33 mouse cellular contexts compared by ENCODE assay signal in the genomic region with DNA sequence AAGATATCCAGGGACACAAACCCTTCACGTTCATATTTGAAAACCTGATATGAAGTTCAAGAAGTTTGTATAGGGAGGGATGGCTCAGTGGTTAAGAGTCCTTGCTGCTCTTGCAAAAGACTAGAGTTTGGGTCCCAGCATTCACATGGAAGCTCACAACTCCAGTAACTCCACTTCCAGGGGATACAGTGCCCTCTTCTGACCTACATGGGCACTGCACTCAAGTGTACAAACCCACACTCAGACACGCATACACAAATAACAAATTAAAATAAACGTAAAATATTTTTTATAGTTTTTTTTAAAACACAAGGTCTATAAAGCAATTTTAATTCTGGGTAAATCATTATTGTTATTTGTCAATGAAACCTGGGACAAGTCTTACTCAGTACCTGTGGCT. TPM values are rescaled to one million over a fixed set of nuclear protein-coding genes. Genes with fewer than 3 reads are reported as not detected.
DNase-seq lines count a peak whose midpoint lies in the region; ATAC-seq and TF ChIP-seq lines count a peak whose summit lies in the region.
"Had no signal": no experiment of that assay in that cellular context is flagged by ENCODE, and none has a peak within 500 bp of the region (broad histone marks: within the 10 kb centered on the region; RNA-seq: fewer than 3 reads in every experiment).

No protein-coding gene starts in this region.

- H3K4me3 ChIP-seq in intestine, postnatal 0 days (ENCODE audit: low read depth, low read length) = no peak overlapping the region
- H3K4me3 ChIP-seq in intestine, embryonic 16.5 days (ENCODE audit: low read length) = no peak overlapping the region
- no peak overlapping the region for H3K4me3 ChIP-seq in CH12.LX (replicated peaks in 1 of 3; ENCODE audit: low read depth in 2 of 3, low read length in 2 of 3, poor library complexity in 1 of 3)
- no peak overlapping the region for H3K4me3 ChIP-seq in ES-E14 (ENCODE audit: insufficient read depth in 1 of 2, low read depth in 1 of 2, low read length in 2 of 2, poor library complexity in 1 of 2, severe bottlenecking in 1 of 2)
- H3K4me3 ChIP-seq: heart, embryonic 12.5 days; limb, embryonic 13.5 days; neural tube, embryonic 15.5 days had no signal

- no peak for TF ChIP-seq POLR2A in CH12.LX (IDR thresholded peaks at IDR 0.05; ENCODE audit: low read depth, low read length)

- WGBS in intestine, postnatal 0 days = 86% methylated on average over 3 of the region's 3 CpGs
- 88% methylated on average over 3 of the region's 3 CpGs for WGBS in intestine, embryonic 16.5 days

- in situ Hi-C loops in CH12.LX (cut with MboI; ENCODE audit: low pct_ligation_motif_present, low pct_unique_long_range_greater_than_20kb, low sequenced_read_pairs) (no loop called here), ES-E14 (cut with MboI; ENCODE audit: low sequenced_read_pairs in 2 of 2, unreplicated experiment in 2 of 2) (no loop called here)

- no peaks in the 10 kb centered on the region for H3K36me3 ChIP-seq in intestine, postnatal 0 days (ENCODE audit: control insufficient read depth, insufficient read depth)
- no peaks in the 10 kb centered on the region for H3K36me3 ChIP-seq in intestine, embryonic 16.5 days (ENCODE audit: control insufficient read depth, insufficient read depth, low read length)
- H3K36me3 ChIP-seq in CH12.LX (replicated peaks in 1 of 2; ENCODE audit: control insufficient read depth in 1 of 2, insufficient read depth in 1 of 2, low read length in 1 of 2) = no peaks in the 10 kb centered on the region
- H3K36me3 ChIP-seq in ES-E14 (ENCODE audit: control insufficient read depth, insufficient read depth, low read length, poor library complexity, severe bottlenecking) = no peaks in the 10 kb centered on the region
- H3K36me3 ChIP-seq: G1E; heart, embryonic 12.5 days; limb, embryonic 13.5 days; neural tube, embryonic 15.5 days had no signal

- H3K27ac ChIP-seq in intestine, postnatal 0 days (ENCODE audit: low read depth, low read length) = no peak overlapping the region
- H3K27ac ChIP-seq in intestine, embryonic 16.5 days (ENCODE audit: low read length) = no peak overlapping the region
- H3K27ac ChIP-seq in CH12.LX (ENCODE audit: insufficient read depth, low read depth) (no peak overlapping the region), ES-E14 (ENCODE audit: insufficient read depth, low read depth, low read length, poor library complexity, severe bottlenecking) (no peak overlapping the region)
- H3K27ac ChIP-seq: hindbrain, postnatal 0 days; limb, embryonic 13.5 days; neural tube, embryonic 15.5 days had no signal

- DNase-seq in CH12.LX (ENCODE audit: extremely low read depth) = no peak
- DNase-seq in ES-E14 (ENCODE audit: low read depth, low spot score) = peak; percentile 4
- no peak for DNase-seq in left cerebral cortex, adult 11 months (ENCODE audit: low spot score)
- DNase-seq in cerebellum, adult 9-11 months = no peak
- DNase-seq: adrenal gland, postnatal 10 days; cerebellum, adult 8-10 months; heart, postnatal 10 days; kidney, adult 11 months; lung, postnatal 10 days; right cerebral cortex, adult 18-20 months; right cerebral cortex, postnatal 4 days; thymus, postnatal 25 days had no signal

- no peak for TF ChIP-seq EP300 in CH12.LX (IDR thresholded peaks at IDR 0.05; ENCODE audit: low read length)

- peak; percentile 26; the same call in 1 of the 2 replicates for TF ChIP-seq CTCF in intestine, postnatal 0 days (IDR thresholded peaks at IDR 0.05; ENCODE audit: low read depth)
- TF ChIP-seq CTCF in CH12.LX (conservative IDR thresholded peaks at IDR 0.05 in 1 of 2, IDR thresholded peaks at IDR 0.05 in 1 of 2; ENCODE audit: low read depth in 2 of 2, low read length in 2 of 2) = peak; percentile 15 to 28; a peak in 3 of 4 replicates

- peak; percentile 19 for TF ChIP-seq RAD21 in CH12.LX (IDR thresholded peaks at IDR 0.05; ENCODE audit: low read depth, low read length)

- no peak overlapping the region for H3K4me2 ChIP-seq in intestine, postnatal 0 days (replicated peaks; ENCODE audit: low read depth)
- H3K4me2 ChIP-seq in intestine, embryonic 16.5 days (ENCODE audit: low read depth, low read length) = no peak overlapping the region
- no peak overlapping the region for H3K4me2 ChIP-seq in CH12.LX (ENCODE audit: insufficient read depth, low read depth, poor library complexity, severe bottlenecking)
- H3K4me2 ChIP-seq: heart, embryonic 12.5 days; limb, embryonic 13.5 days; midbrain, embryonic 11.5 days; neural tube, embryonic 15.5 days had no signal

- H3K4me1 ChIP-seq in intestine, postnatal 0 days (replicated peaks; ENCODE audit: control insufficient read depth, insufficient read depth, low read length) = no peaks in the 10 kb centered on the region
- H3K4me1 ChIP-seq in intestine, embryonic 16.5 days (ENCODE audit: control insufficient read depth, insufficient read depth, low read length) = no peaks in the 10 kb centered on the region
- H3K4me1 ChIP-seq in CH12.LX (ENCODE audit: control insufficient read depth in 1 of 2, insufficient read depth in 2 of 2) = peaks cover 0 to 2% of the 10 kb centered on the region in 2 experiments; a peak in 1 of 4 replicates
- no peaks in the 10 kb centered on the region for H3K4me1 ChIP-seq in ES-E14 (ENCODE audit: control insufficient read depth in 2 of 2, insufficient read depth in 2 of 2, low read length in 2 of 2, poor library complexity in 1 of 2)
- H3K4me1 ChIP-seq: heart, embryonic 12.5 days; limb, embryonic 13.5 days had no signal

- ATAC-seq in intestine, postnatal 0 days = no peak
- no peak for ATAC-seq in intestine, embryonic 16.5 days
- 0 out of 2 replicates have a peak, but pooled peaks have one; percentile 43 for ATAC-seq in erythroid progenitor cell, adult 5-6 weeks (replicated peaks; ENCODE audit: low FRiP score, poor library complexity, severe bottlenecking)
- ATAC-seq: hindbrain, postnatal 0 days had no signal

- dilution Hi-C loops in CH12.LX (cut with MboI; ENCODE audit: extremely low pct_ligation_motif_present, extremely low pct_unique_long_range_greater_than_20kb, low sequenced_read_pairs) = no loop called here

- no peaks in the 10 kb centered on the region for H3K9me3 ChIP-seq in intestine, postnatal 0 days (ENCODE audit: control insufficient read depth)
- no peaks in the 10 kb centered on the region for H3K9me3 ChIP-seq in intestine, embryonic 16.5 days (ENCODE audit: control insufficient read depth, low read length)
- H3K9me3 ChIP-seq in CH12.LX (replicated peaks; ENCODE audit: low read length) (no peaks in the 10 kb centered on the region), ES-E14 (ENCODE audit: control insufficient read depth, insufficient read depth, low read depth, low read length) (no peaks in the 10 kb centered on the region)
- H3K9me3 ChIP-seq: G1E; heart, embryonic 12.5 days; limb, embryonic 13.5 days; neural tube, embryonic 15.5 days had no signal

- no peaks in the 10 kb centered on the region for H3K79me2 ChIP-seq in CH12.LX (replicated peaks; ENCODE audit: control insufficient read depth, extremely low read depth, insufficient read depth, poor library complexity, severe bottlenecking)

- no peak overlapping the region for H3K9ac ChIP-seq in intestine, postnatal 0 days (ENCODE audit: low read depth, low read length)
- no peak overlapping the region for H3K9ac ChIP-seq in intestine, embryonic 16.5 days (ENCODE audit: low read depth, low read length)
- no peak overlapping the region for H3K9ac ChIP-seq in CH12.LX (ENCODE audit: insufficient read depth, low read depth)
- no peak overlapping the region for H3K9ac ChIP-seq in ES-E14 (ENCODE audit: insufficient read depth, low read depth, low read length, poor library complexity, severe bottlenecking)
- H3K9ac ChIP-seq: heart, embryonic 12.5 days; limb, embryonic 13.5 days; neural tube, embryonic 15.5 days had no signal

- H3K27me3 ChIP-seq in intestine, postnatal 0 days (replicated peaks; ENCODE audit: control insufficient read depth, insufficient read depth, low read length) = no peaks in the 10 kb centered on the region
- H3K27me3 ChIP-seq in intestine, embryonic 16.5 days (replicated peaks; ENCODE audit: control insufficient read depth, insufficient read depth, low read length) = no peaks in the 10 kb centered on the region
- H3K27me3 ChIP-seq in CH12.LX (replicated peaks) = peaks cover 38% of the 10 kb centered on the region
- H3K27me3 ChIP-seq: limb, embryonic 13.5 days; neural tube, embryonic 15.5 days had no signal

RNA-seq across cellular contexts. Expression of a gene that starts 2.9 kb away (rescaled TPM):
- polyA plus RNA-seq in intestine, postnatal 0 days (2015; fragmentation: Nextera tagmentation; extraction: Ambion mirVana) = 0.07 and 0.09 TPM in 2 replicates
- polyA plus RNA-seq in intestine, embryonic 16.5 days (2015; fragmentation: Nextera tagmentation; extraction: Ambion mirVana) = not detected in 2 replicates
- total RNA-seq in CH12.LX (2012; rRNA removed) = not detected in 2 replicates
- not detected in 2 replicates for total RNA-seq in CH12.LX (2014; rRNA removed)
- polyA plus RNA-seq in CH12.LX (2012; ENCODE audit: insufficient read length, low read depth) = not detected in 2 replicates
- not detected in 2 replicates for total RNA-seq in ES-E14 (2012; rRNA removed)
- total RNA-seq in erythroid progenitor cell, adult 5-6 weeks (2015; ENCODE audit: low replicate concordance) = not detected in 2 replicates
- not detected in 2 replicates for total RNA-seq in erythroid progenitor cell, adult 5-6 weeks (2017; ENCODE audit: low replicate concordance)
- total RNA-seq: heart, postnatal 10 days; layer of hippocampus, postnatal 25 days; left cerebral cortex, postnatal 25 days; megakaryocyte progenitor cell, adult 5-6 weeks had no signal
- polyA plus RNA-seq: embryonic facial prominence, embryonic 11.5 days; forebrain, embryonic 11.5 days; G1E; heart, embryonic 12.5 days; hindbrain, embryonic 11.5 days; limb, embryonic 13.5 days; liver, embryonic 16.5 days; midbrain, embryonic 11.5 days had no signal

RNA-seq across cellular contexts. Expression of a gene that starts 21.1 kb away (rescaled TPM):
- polyA plus RNA-seq in intestine, postnatal 0 days (2015; fragmentation: Nextera tagmentation; extraction: Ambion mirVana) = not detected in 2 replicates
- polyA plus RNA-seq in intestine, embryonic 16.5 days (2015; fragmentation: Nextera tagmentation; extraction: Ambion mirVana) = 0.16 and 0.17 TPM in 2 replicates
- total RNA-seq in CH12.LX (2012; rRNA removed) (not detected in 2 replicates), CH12.LX (2014; rRNA removed) (not detected in 2 replicates), ES-E14 (2012; rRNA removed) (not detected in 2 replicates)
- polyA plus RNA-seq in CH12.LX (2012; ENCODE audit: insufficient read length, low read depth) = not detected in 2 replicates
- not detected in 2 replicates for total RNA-seq in erythroid progenitor cell, adult 5-6 weeks (2015; ENCODE audit: low replicate concordance)
- not detected in 2 replicates for total RNA-seq in erythroid progenitor cell, adult 5-6 weeks (2017; ENCODE audit: low replicate concordance)
- total RNA-seq: adrenal gland, postnatal 10 days; gastrocnemius, adult 18-20 months; heart, postnatal 10 days; hindbrain, postnatal 0 days; megakaryocyte progenitor cell, adult 5-6 weeks had no signal
- polyA plus RNA-seq: C2C12; embryonic facial prominence, embryonic 11.5 days; forebrain, embryonic 11.5 days; G1E; gonadal fat pad, adult 2 months; heart, embryonic 12.5 days; hindbrain, embryonic 11.5 days; hindbrain, postnatal 0 days; limb, embryonic 13.5 days; liver, embryonic 16.5 days; midbrain, embryonic 11.5 days; neural tube, embryonic 15.5 days; stomach, embryonic 14.5 days had no signal

RNA-seq across cellular contexts. Expression of a gene that starts 51.6 kb away (rescaled TPM):
- 0.47 and 0.50 TPM in 2 replicates for polyA plus RNA-seq in intestine, postnatal 0 days (2015; fragmentation: Nextera tagmentation; extraction: Ambion mirVana)
- polyA plus RNA-seq in intestine, embryonic 16.5 days (2015; fragmentation: Nextera tagmentation; extraction: Ambion mirVana) = 1.5 and 3.4 TPM in 2 replicates
- not detected in 2 replicates for total RNA-seq in CH12.LX (2012; rRNA removed)
- total RNA-seq in CH12.LX (2014; rRNA removed) = not detected in 2 replicates
- polyA plus RNA-seq in CH12.LX (2012; ENCODE audit: insufficient read length, low read depth) = not detected in 2 replicates
- not detected in 2 replicates for total RNA-seq in ES-E14 (2012; rRNA removed)
- total RNA-seq in erythroid progenitor cell, adult 5-6 weeks (2015; ENCODE audit: low replicate concordance) = 853 and 981 TPM in 2 replicates
- total RNA-seq in erythroid progenitor cell, adult 5-6 weeks (2017; ENCODE audit: low replicate concordance) = 806 and 856 TPM in 2 replicates
- total RNA-seq: gastrocnemius, adult 18-20 months; layer of hippocampus, postnatal 25 days; left cerebral cortex, postnatal 25 days had no signal
- polyA plus RNA-seq: C2C12; cortical plate, adult 2 months had no signal

RNA-seq across cellular contexts. Expression of a gene that starts 51.7 kb away (rescaled TPM):
- 7.1 and 8.2 TPM in 2 replicates for polyA plus RNA-seq in intestine, postnatal 0 days (2015; fragmentation: Nextera tagmentation; extraction: Ambion mirVana)
- polyA plus RNA-seq in intestine, embryonic 16.5 days (2015; fragmentation: Nextera tagmentation; extraction: Ambion mirVana) = 16.7 and 17.4 TPM in 2 replicates
- total RNA-seq in CH12.LX (2012; rRNA removed) (7.3 and 8.1 TPM in 2 replicates), CH12.LX (2014; rRNA removed) (12.5 and 12.8 TPM in 2 replicates), ES-E14 (2012; rRNA removed) (14.8 and 15.0 TPM in 2 replicates)
- 10.0 and 10.4 TPM in 2 replicates for polyA plus RNA-seq in CH12.LX (2012; ENCODE audit: insufficient read length, low read depth)
- 8.0 and 22.7 TPM in 2 replicates for total RNA-seq in erythroid progenitor cell, adult 5-6 weeks (2015; ENCODE audit: low replicate concordance)
- total RNA-seq in erythroid progenitor cell, adult 5-6 weeks (2017; ENCODE audit: low replicate concordance) = 9.4 and 10.9 TPM in 2 replicates

RNA-seq across cellular contexts. Expression of a gene that starts 51.9 kb away (rescaled TPM):
- polyA plus RNA-seq in intestine, postnatal 0 days (2015; fragmentation: Nextera tagmentation; extraction: Ambion mirVana) = 14.3 and 14.8 TPM in 2 replicates
- polyA plus RNA-seq in intestine, embryonic 16.5 days (2015; fragmentation: Nextera tagmentation; extraction: Ambion mirVana) = 19.3 and 19.8 TPM in 2 replicates
- total RNA-seq in CH12.LX (2012; rRNA removed) (9.3 and 10.6 TPM in 2 replicates), CH12.LX (2014; rRNA removed) (5.7 and 6.4 TPM in 2 replicates), ES-E14 (2012; rRNA removed) (12.5 and 15.0 TPM in 2 replicates)
- 11.7 and 12.3 TPM in 2 replicates for polyA plus RNA-seq in CH12.LX (2012; ENCODE audit: insufficient read length, low read depth)
- total RNA-seq in erythroid progenitor cell, adult 5-6 weeks (2015; ENCODE audit: low replicate concordance) = 1.4 and 5.0 TPM in 2 replicates
- total RNA-seq in erythroid progenitor cell, adult 5-6 weeks (2017; ENCODE audit: low replicate concordance) = 3.0 and 3.1 TPM in 2 replicates

Comparison
In these comparisons a context has a peak if more than half of its experiments do, and no peak if none do; other contexts are left out.
1. RNA of a gene that starts 51.6 kb away (total RNA-seq): 806 to 981 TPM in erythroid progenitor cell, adult 5-6 weeks; not detected in CH12.LX and not detected in ES-E14; every median in the first group is over 100 times any median in the second.